Mouse (Mus musculus) neutrophil, adult 83 days (primary cell): ENCODE results near the gene Pes1. TPM values are rescaled to one million over a fixed set of nuclear protein-coding genes. Genes with fewer than 3 reads are reported as not detected.

ENCODE experiments used
- total RNA-seq, 2 experiments: library from RNA; stranded (reverse); gene quantifications; one replicate each; pipeline ENCODE4 v1.2.4; 2023

Gene Pes1
- total RNA-seq: 10 to 100 TPM; 23.0 to 32.5 TPM

GRCm38 (mm10) chr11:3963610-3964415 lies at the start of gene Pes1:
Pes1 (plus strand) TSS chr11:3963975.

GRCm38 (mm10) chr11:3914109-3914840 lies 49.5 kb upstream of the Pes1 start, which contains the start of gene Slc35e4:
Slc35e4 (minus strand) TSS chr11:3914664.

GRCm38 (mm10) chr11:3931511-3932211 lies 32.1 kb upstream of the Pes1 start, which contains the start of gene Tcn2:
Tcn2 (minus strand) TSS chr11:3932159.

GRCm38 (mm10) chr11:3976678-3977077 lies 12.9 kb downstream of the Pes1 start, which contains the start of gene 4930556J24Rik:
4930556J24Rik (minus strand) TSS chr11:3976778.

GRCm38 (mm10) chr11:3983291-3983862 lies 19.6 kb downstream of the Pes1 start, which contains the start of gene Gal3st1:
Gal3st1 (plus strand) TSS chr11:3983636.

Other genes starting within 250 kb of the Pes1 start
- gene Osbp2, start 100.1 kb upstream of the Pes1 start, total RNA-seq: not detected
- 1 to 10 TPM in 1 of 2 experiments, under 1 TPM in 1; 0.66 to 1.6 TPM for gene 4921536K21Rik, start 68.9 kb upstream of the Pes1 start, total RNA-seq
- gene Dusp18, start 68.7 kb upstream of the Pes1 start, total RNA-seq: 1 to 10 TPM; 5.6 to 7.6 TPM
- 1 to 10 TPM; 9.2 to 9.6 TPM for gene Slc35e4, start 49.3 kb upstream of the Pes1 start, total RNA-seq
- 100 to 1,000 TPM; 162 to 166 TPM for gene Tcn2, start 31.8 kb upstream of the Pes1 start, total RNA-seq
- gene 4930556J24Rik, start 12.8 kb downstream of the Pes1 start, total RNA-seq: not detected
- under 1 TPM in 1 of 2 experiments, not detected in 1; 0.18 TPM for gene Gal3st1, start 19.7 kb downstream of the Pes1 start, total RNA-seq
- not detected for gene Sec14l4, start 67.5 kb downstream of the Pes1 start, total RNA-seq
- not detected for gene Sec14l3, start 100.9 kb downstream of the Pes1 start, total RNA-seq
- gene Mtfp1, start 131.5 kb downstream of the Pes1 start, total RNA-seq: 1 to 10 TPM; 3.1 to 3.2 TPM
- 10 to 100 TPM in 1 of 2 experiments, 1 to 10 TPM in 1; 6.1 to 12.8 TPM for gene Sec14l2, start 159.4 kb downstream of the Pes1 start, total RNA-seq
- gene Rnf215, start 171.2 kb downstream of the Pes1 start, total RNA-seq: 10 to 100 TPM in 1 of 2 experiments, 1 to 10 TPM in 1; 9.8 to 12.9 TPM
- gene Ccdc157, start 196.3 kb downstream of the Pes1 start, total RNA-seq: 1 to 10 TPM; 2.3 to 3.0 TPM
- 10 to 100 TPM; 35.8 to 44.4 TPM for gene Sf3a1, start 196.4 kb downstream of the Pes1 start, total RNA-seq
- 10 to 100 TPM; 12.7 to 15.3 TPM for gene Tbc1d10a, start 222.8 kb downstream of the Pes1 start, total RNA-seq